Mouse (Mus musculus) liver, adult 2 months (tissue): ENCODE results near the gene Pigs. TPM values are rescaled to one million over a fixed set of nuclear protein-coding genes. Genes with fewer than 3 reads are reported as not detected.
A peak's percentile ranks its signal among the peaks of the same experiment; 100 is the strongest.

Source experiments
- DNase-seq: peaks from one replicate; pipeline ENCODE4 v3.0.0-alpha.2; 2011; ENCODE audit warnings: low read depth, low spot score; ENCODE audit errors: extremely low read depth
- H3K27ac ChIP-seq: fragments of 200-500 bp; replicated peaks from 2 replicates; pipeline ENCODE4 v1.5.1; 2012; ENCODE audit warnings: low read depth, mild to moderate bottlenecking, control low read depth, inconsistent platforms, low read length; ENCODE audit not compliant: insufficient read depth
- H3K27me3 ChIP-seq: fragments of 200-500 bp; 2 replicates; pipeline ENCODE4 v1.6.1; 2012; ENCODE audit warnings: mild to moderate bottlenecking, moderate library complexity, low read length, inconsistent platforms; ENCODE audit not compliant: control insufficient read depth, insufficient read depth
- H3K36me3 ChIP-seq: fragments of 200-500 bp; 2 replicates; pipeline ENCODE4 v1.6.1; 2012; ENCODE audit warnings: low read length, inconsistent platforms; ENCODE audit not compliant: control insufficient read depth, insufficient read depth
- H3K4me1 ChIP-seq: fragments of 200-500 bp; 2 replicates; pipeline ENCODE4 v1.6.1; 2011; ENCODE audit warnings: low read length; ENCODE audit not compliant: control insufficient read depth, insufficient read depth
- H3K4me3 ChIP-seq: fragments of 200-500 bp; 2 replicates; pipeline ENCODE4 v1.5.1; 2011; ENCODE audit warnings: low read depth, mild to moderate bottlenecking, control low read depth, low read length, moderate library complexity; ENCODE audit not compliant: insufficient read depth
- H3K79me2 ChIP-seq: fragments of 200-500 bp; 2 replicates; pipeline ENCODE4 v1.6.1; 2012; ENCODE audit warnings: inconsistent platforms, mild to moderate bottlenecking, low read length, moderate library complexity; ENCODE audit not compliant: control insufficient read depth, insufficient read depth
- H3K9ac ChIP-seq: fragments of 200-500 bp; 2 replicates; pipeline ENCODE4 v1.6.1; 2012; ENCODE audit warnings: low read depth, mild to moderate bottlenecking, control low read depth, inconsistent platforms, low read length
- CTCF ChIP-seq: fragments of 200-500 bp; IDR thresholded peaks from 2 replicates; pipeline ENCODE4 v1.5.1; 2011; ENCODE audit warnings: low read depth, low read length, control low read depth
- POLR2A ChIP-seq: fragments of 200-500 bp; IDR thresholded peaks from 2 replicates; pipeline ENCODE4 v1.6.1; 2011; ENCODE audit warnings: low read length, control low read depth; ENCODE audit not compliant: insufficient read depth; ENCODE audit errors: extremely low read depth
- WGBS: fragments of 180-500 bp; shearing (Covaris S2); methylation state at CpG from one replicate; pipeline ENCODE4 v1.1.7; 2018; 5-methylcytosine and 5-hydroxymethylcytosine counted together
- polyA plus RNA-seq: library from polyadenylated mRNA; depleted of rRNA; stranded (reverse); fragments of >200 nt; gene quantifications from 2 replicates; pipeline ENCODE4 v1.2.3, GENCODE M21; 2012
- total RNA-seq: library from RNA; depleted of rRNA; stranded (reverse); fragments of >200 nt; gene quantifications from 2 replicates; pipeline ENCODE4 v1.2.3, GENCODE M21; 2014

Pigs gene
- total and polyA plus RNA-seq, 2 experiments: 6.6 to 35.5 TPM

GRCm38 (mm10) chr11:78355471-78356238 is 27.4 kb downstream of the Pigs start:
- H3K4me1 ChIP-seq: no peaks in the 10 kb centered on the region
- DNase-seq: peak; percentile 72
- no peak for TF ChIP-seq POLR2A
- peak; percentile 90 for TF ChIP-seq CTCF
- no peak overlapping the region for H3K9ac ChIP-seq
- H3K4me3 ChIP-seq: no peak overlapping the region
- 32% methylated on average over 4 of the region's 4 CpGs for WGBS
- H3K36me3 ChIP-seq: no peaks in the 10 kb centered on the region
- no peak overlapping the region for H3K27ac ChIP-seq
- H3K79me2 ChIP-seq: no peaks in the 10 kb centered on the region
- H3K27me3 ChIP-seq: no peaks in the 10 kb centered on the region

DNA sequence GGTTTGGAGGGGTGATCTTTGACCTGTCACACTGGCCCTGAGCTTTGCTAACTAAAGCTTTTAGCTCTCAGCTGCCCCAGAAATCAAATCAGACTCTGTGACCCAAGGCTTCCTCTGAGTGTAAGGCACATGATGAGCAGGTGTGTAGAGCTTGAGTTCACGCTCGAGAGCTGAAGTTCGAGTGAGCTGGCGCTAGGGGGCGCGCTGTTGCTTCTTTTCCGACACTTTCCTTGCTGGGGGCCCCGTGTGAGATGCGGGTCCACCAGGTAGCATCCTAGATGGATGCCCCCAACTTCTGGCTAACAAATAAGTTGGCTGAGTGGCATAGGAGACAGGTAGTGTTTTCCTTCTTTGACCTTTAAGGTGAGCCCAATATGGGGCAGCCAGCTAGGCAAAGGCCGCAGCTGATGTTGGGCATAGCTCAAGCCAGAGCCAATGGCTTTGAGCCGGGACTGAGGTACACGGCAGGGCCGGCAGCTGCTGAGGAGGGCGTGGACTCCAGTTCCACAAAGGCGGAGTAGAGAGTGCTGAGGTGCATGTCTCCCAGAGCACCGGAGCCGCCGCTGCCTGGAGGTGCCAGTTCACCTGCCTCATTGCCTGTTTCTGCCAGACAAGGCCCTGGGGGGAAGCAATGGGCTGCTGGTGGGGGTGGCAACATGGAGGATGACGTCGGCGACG is 30.3 kb downstream of the Pigs start:
- H3K27ac ChIP-seq: no peak overlapping the region
- peak; percentile 20 for DNase-seq
- H3K4me3 ChIP-seq: no peak overlapping the region
- no peaks in the 10 kb centered on the region for H3K27me3 ChIP-seq
- no peaks in the 10 kb centered on the region for H3K36me3 ChIP-seq
- TF ChIP-seq POLR2A: no peak
- peak; percentile 81 for TF ChIP-seq CTCF
- no peaks in the 10 kb centered on the region for H3K79me2 ChIP-seq
- no peaks in the 10 kb centered on the region for H3K4me1 ChIP-seq
- 29% methylated on average over 22 of the region's 22 CpGs for WGBS
- H3K9ac ChIP-seq: no peak overlapping the region

DNA sequence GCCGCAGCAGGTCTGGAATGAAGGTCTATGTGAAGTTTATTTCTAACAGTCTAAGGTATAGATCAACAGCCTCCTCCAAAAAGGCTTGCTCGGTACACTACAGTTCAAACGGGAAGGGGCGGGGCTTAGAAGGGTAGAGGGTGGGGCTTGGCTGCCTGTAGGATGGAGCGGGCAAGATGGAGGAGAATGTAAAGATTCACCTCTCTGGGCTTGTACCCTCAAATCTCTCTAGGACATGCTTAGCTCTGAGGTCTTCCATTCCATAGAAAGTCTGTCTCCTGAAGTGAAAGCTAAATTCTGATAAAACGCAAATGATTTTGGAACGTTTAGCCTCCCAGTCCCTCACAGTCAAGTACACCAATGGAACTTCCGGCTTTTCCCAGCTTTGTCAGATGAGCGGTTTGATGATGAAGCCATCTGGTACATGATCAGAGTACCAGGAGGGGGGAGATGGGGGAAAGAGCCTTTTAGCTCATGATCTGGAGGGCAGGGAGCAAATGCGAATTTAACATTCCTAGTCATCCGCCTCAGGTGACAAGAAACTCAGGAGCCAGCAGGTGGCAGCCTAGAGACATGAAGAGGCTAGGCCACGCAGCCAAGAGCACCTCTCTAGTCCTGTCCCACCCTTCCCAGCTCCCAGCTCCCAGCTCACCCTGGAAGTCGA is 32.0 kb downstream of the Pigs start:
- 13% methylated on average over 13 of the region's 13 CpGs for WGBS
- peak overlapping the region; percentile 4; the same call in 1 of the 2 replicates for H3K4me3 ChIP-seq
- no peaks in the 10 kb centered on the region for H3K36me3 ChIP-seq
- no peak overlapping the region for H3K9ac ChIP-seq
- H3K79me2 ChIP-seq: no peaks in the 10 kb centered on the region
- no peaks in the 10 kb centered on the region for H3K4me1 ChIP-seq
- peak; percentile 56 for DNase-seq
- peak; percentile 86 for TF ChIP-seq CTCF
- no peak for TF ChIP-seq POLR2A
- no peaks in the 10 kb centered on the region for H3K27me3 ChIP-seq
- no peak overlapping the region for H3K27ac ChIP-seq

GRCm38 (mm10) chr11:78360789-78361131 is 32.5 kb downstream of the Pigs start:
- H3K27me3 ChIP-seq: no peaks in the 10 kb centered on the region
- H3K27ac ChIP-seq: no peak overlapping the region
- whole genome bisulfite sequencing: 71% methylated on average over 2 of the region's 2 CpGs
- TF ChIP-seq CTCF (no peak), POLR2A (no peak)
- H3K79me2 ChIP-seq: no peaks in the 10 kb centered on the region
- H3K4me1 ChIP-seq: no peaks in the 10 kb centered on the region
- no peak overlapping the region for H3K9ac ChIP-seq
- no peak for DNase-seq
- no peaks in the 10 kb centered on the region for H3K36me3 ChIP-seq
- H3K4me3 ChIP-seq: no peak overlapping the region

GRCm38 (mm10) chr11:78363309-78364007 is 35.2 kb downstream of the Pigs start:
- Histone ChIP-seq H3K36me3 (no peaks in the 10 kb centered on the region), H3K4me3 (no peak overlapping the region), H3K4me1 (no peaks in the 10 kb centered on the region), H3K9ac (no peak overlapping the region), H3K27ac (no peak overlapping the region), H3K27me3 (no peaks in the 10 kb centered on the region), H3K79me2 (no peaks in the 10 kb centered on the region)
- TF ChIP-seq POLR2A (no peak), CTCF (no peak)
- WGBS: 84% methylated on average over 13 of the region's 13 CpGs
- no peak for DNase-seq
